Mouse (Mus musculus): ENCODE data around the gene Zbtb22. TPM values are rescaled to one million over a fixed set of nuclear protein-coding genes. Genes with fewer than 3 reads are reported as not detected.
A peak's percentile ranks its signal among the peaks of the same experiment; 100 is the strongest.
"Not testable (repeated sequence)": the region's sequence is repeated elsewhere in the genome, so short reads cannot be mapped to it uniquely, and the experiment has no call there.

Zbtb22 gene
- polyA plus RNA-seq (2014; fragmentation: Nextera tagmentation; extraction: Ambion mirVana), result 11.1 TPM in 2 replicates

GRCm38 (mm10) chr17:33915671-33916250 lies at the start of gene Zbtb22, which contains the start of gene Tapbp:
TSS of gene Zbtb22 (plus strand) at chr17:33915904.
TSS of gene Tapbp (plus strand) at chr17:33915899.
- peaks cover 24% of the 10 kb centered on the region; the same call in 1 of the 2 replicates for H3K4me1 ChIP-seq (ENCODE audit: control insufficient read depth, insufficient read depth, low read length)
- peaks cover 40% of the 10 kb centered on the region for H3K36me3 ChIP-seq (ENCODE audit: control insufficient read depth, insufficient read depth, low read length)

GRCm38 (mm10) chr17:33873537-33873936 lies 42.2 kb upstream of the Zbtb22 start, which contains the start of gene Gm7029:
TSS of gene Gm7029 (plus strand) at chr17:33873837.
- H3K36me3 ChIP-seq (ENCODE audit: control insufficient read depth, insufficient read depth, low read length), result peaks cover 20% of the 10 kb centered on the region
- not testable (repeated sequence) for H3K4me2 ChIP-seq (replicated peaks; ENCODE audit: low read depth, low read length); ATAC-seq (ENCODE audit: low FRiP score, low TSS enrichment); H3K4me3 ChIP-seq (ENCODE audit: low read length); H3K9me3 ChIP-seq (ENCODE audit: control insufficient read depth, low read length); H3K27me3 ChIP-seq (ENCODE audit: control insufficient read depth, insufficient read depth, low read length); H3K27ac ChIP-seq (ENCODE audit: low read depth, low read length); H3K4me1 ChIP-seq (ENCODE audit: control insufficient read depth, insufficient read depth, low read length); H3K9ac ChIP-seq (ENCODE audit: low read depth, low read length)
- 96% methylated on average over 3 of the region's 12 CpGs for WGBS

More at GRCm38 (mm10) chr17:33915671-33916250, at the start of gene Zbtb22, which contains the start of gene Tapbp:
- peak within 1 kb of the TSS; percentile 65 for H3K9ac ChIP-seq (ENCODE audit: low read depth, low read length)
- H3K27me3 ChIP-seq (ENCODE audit: control insufficient read depth, insufficient read depth, low read length), result no peaks in the 10 kb centered on the region
- under 1% methylated on average over 33 of the region's 34 CpGs for WGBS
- H3K27ac ChIP-seq (ENCODE audit: low read depth, low read length), result peak within 1 kb of the TSS; percentile 86
- no peaks in the 10 kb centered on the region for H3K9me3 ChIP-seq (ENCODE audit: control insufficient read depth, low read length)
- peak; percentile 90 for ATAC-seq (ENCODE audit: low FRiP score, low TSS enrichment)
- H3K4me3 ChIP-seq (ENCODE audit: low read length), result peak within 1 kb of the TSS; percentile 61
- peak within 1 kb of the TSS; percentile 57 for H3K4me2 ChIP-seq (replicated peaks; ENCODE audit: low read depth, low read length)

DNA sequence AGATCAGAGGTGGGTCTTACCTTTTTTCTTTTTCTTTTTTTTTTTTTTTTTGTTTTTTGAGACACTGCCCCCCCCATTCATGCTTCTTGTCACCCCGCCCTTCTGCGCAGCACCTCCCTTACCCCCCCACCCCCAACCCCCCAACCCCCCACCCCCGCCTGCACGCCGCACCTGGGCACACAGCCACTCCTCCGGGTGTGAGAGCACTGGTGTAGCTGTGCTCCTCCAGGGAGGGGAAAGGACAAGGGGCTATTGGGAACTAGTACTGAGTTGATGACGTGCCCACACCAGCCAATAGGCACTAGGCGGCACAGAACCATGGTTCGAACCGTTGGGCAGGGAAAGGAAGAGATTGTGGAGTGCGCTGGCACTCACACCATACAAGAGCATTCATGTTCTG lies 41.3 kb upstream of the Zbtb22 start:
- H3K4me1 ChIP-seq (ENCODE audit: control insufficient read depth, insufficient read depth, low read length), result no peaks in the 10 kb centered on the region
- H3K9me3 ChIP-seq (ENCODE audit: control insufficient read depth, low read length), result no peaks in the 10 kb centered on the region
- H3K4me2 ChIP-seq (replicated peaks; ENCODE audit: low read depth, low read length), result no peak overlapping the region
- no peak overlapping the region for H3K4me3 ChIP-seq (ENCODE audit: low read length)
- no peak overlapping the region for H3K27ac ChIP-seq (ENCODE audit: low read depth, low read length)
- H3K27me3 ChIP-seq (ENCODE audit: control insufficient read depth, insufficient read depth, low read length), result no peaks in the 10 kb centered on the region
- no peak overlapping the region for H3K9ac ChIP-seq (ENCODE audit: low read depth, low read length)
- H3K36me3 ChIP-seq (ENCODE audit: control insufficient read depth, insufficient read depth, low read length), result peaks cover 21% of the 10 kb centered on the region
- WGBS, result 83% methylated on average over 11 of the region's 11 CpGs
- ATAC-seq (ENCODE audit: low FRiP score, low TSS enrichment), result no peak

- H3K27ac ChIP-seq (ENCODE audit: low read depth, low read length); H3K4me1 ChIP-seq (ENCODE audit: control insufficient read depth, insufficient read depth, low read length); H3K9me3 ChIP-seq (ENCODE audit: control insufficient read depth, low read length); H3K27me3 ChIP-seq (ENCODE audit: control insufficient read depth, insufficient read depth, low read length); H3K4me2 ChIP-seq (replicated peaks; ENCODE audit: low read depth, low read length); ATAC-seq (ENCODE audit: low FRiP score, low TSS enrichment); H3K9ac ChIP-seq (ENCODE audit: low read depth, low read length); H3K4me3 ChIP-seq (ENCODE audit: low read length): not testable (repeated sequence)
- peaks cover 31% of the 10 kb centered on the region for H3K36me3 ChIP-seq (ENCODE audit: control insufficient read depth, insufficient read depth, low read length)
- 78% methylated on average over 5 of the region's 5 CpGs for WGBS
Observed at GRCm38 (mm10) chr17:33875797-33876196, 39.9 kb upstream of the Zbtb22 start.

- not testable (repeated sequence) for H3K4me3 ChIP-seq (ENCODE audit: low read length); H3K27ac ChIP-seq (ENCODE audit: low read depth, low read length); H3K4me1 ChIP-seq (ENCODE audit: control insufficient read depth, insufficient read depth, low read length); ATAC-seq (ENCODE audit: low FRiP score, low TSS enrichment); H3K9ac ChIP-seq (ENCODE audit: low read depth, low read length); H3K4me2 ChIP-seq (replicated peaks; ENCODE audit: low read depth, low read length); H3K27me3 ChIP-seq (ENCODE audit: control insufficient read depth, insufficient read depth, low read length); H3K9me3 ChIP-seq (ENCODE audit: control insufficient read depth, low read length)
- WGBS, result 93% methylated on average over 9 of the region's 11 CpGs
- peaks cover 41% of the 10 kb centered on the region for H3K36me3 ChIP-seq (ENCODE audit: control insufficient read depth, insufficient read depth, low read length)
Observed at GRCm38 (mm10) chr17:33884320-33884719, 31.4 kb upstream of the Zbtb22 start.

GRCm38 (mm10) chr17:33887802-33888201 lies 27.9 kb upstream of the Zbtb22 start:
- peaks cover 19% of the 10 kb centered on the region; the same call in 1 of the 2 replicates for H3K36me3 ChIP-seq (ENCODE audit: control insufficient read depth, insufficient read depth, low read length)
- not testable (repeated sequence) for H3K9me3 ChIP-seq (ENCODE audit: control insufficient read depth, low read length); ATAC-seq (ENCODE audit: low FRiP score, low TSS enrichment); H3K4me1 ChIP-seq (ENCODE audit: control insufficient read depth, insufficient read depth, low read length); H3K4me3 ChIP-seq (ENCODE audit: low read length); H3K4me2 ChIP-seq (replicated peaks; ENCODE audit: low read depth, low read length); H3K9ac ChIP-seq (ENCODE audit: low read depth, low read length); H3K27ac ChIP-seq (ENCODE audit: low read depth, low read length); H3K27me3 ChIP-seq (ENCODE audit: control insufficient read depth, insufficient read depth, low read length)
- WGBS, result 73% methylated on average over 2 of the region's 2 CpGs

GRCm38 (mm10) chr17:33888230-33888629 lies 27.5 kb upstream of the Zbtb22 start:
- Histone ChIP-seq H3K36me3 (ENCODE audit: control insufficient read depth, insufficient read depth, low read length) (peaks cover 16% of the 10 kb centered on the region; the same call in 1 of the 2 replicates), H3K4me2 (replicated peaks; ENCODE audit: low read depth, low read length) (peak overlapping the region; percentile 54; the same call in 1 of the 2 replicates)
- not testable (repeated sequence) for H3K9me3 ChIP-seq (ENCODE audit: control insufficient read depth, low read length); H3K4me1 ChIP-seq (ENCODE audit: control insufficient read depth, insufficient read depth, low read length); H3K27me3 ChIP-seq (ENCODE audit: control insufficient read depth, insufficient read depth, low read length); ATAC-seq (ENCODE audit: low FRiP score, low TSS enrichment); H3K9ac ChIP-seq (ENCODE audit: low read depth, low read length); H3K4me3 ChIP-seq (ENCODE audit: low read length); H3K27ac ChIP-seq (ENCODE audit: low read depth, low read length)

GRCm38 (mm10) chr17:33889941-33890532 lies 25.7 kb upstream of the Zbtb22 start:
- H3K4me1 ChIP-seq (ENCODE audit: control insufficient read depth, insufficient read depth, low read length); ATAC-seq (ENCODE audit: low FRiP score, low TSS enrichment); H3K27me3 ChIP-seq (ENCODE audit: control insufficient read depth, insufficient read depth, low read length); H3K9me3 ChIP-seq (ENCODE audit: control insufficient read depth, low read length); H3K27ac ChIP-seq (ENCODE audit: low read depth, low read length): not testable (repeated sequence)
- Histone ChIP-seq H3K9ac (ENCODE audit: low read depth, low read length) (peak overlapping the region; percentile 70), H3K4me3 (ENCODE audit: low read length) (peak overlapping the region; percentile 65), H3K36me3 (ENCODE audit: control insufficient read depth, insufficient read depth, low read length) (peaks cover 13% of the 10 kb centered on the region; the same call in 1 of the 2 replicates), H3K4me2 (replicated peaks; ENCODE audit: low read depth, low read length) (peak overlapping the region; percentile 54)
- 0% methylated on average over 37 of the region's 44 CpGs for WGBS

DNA sequence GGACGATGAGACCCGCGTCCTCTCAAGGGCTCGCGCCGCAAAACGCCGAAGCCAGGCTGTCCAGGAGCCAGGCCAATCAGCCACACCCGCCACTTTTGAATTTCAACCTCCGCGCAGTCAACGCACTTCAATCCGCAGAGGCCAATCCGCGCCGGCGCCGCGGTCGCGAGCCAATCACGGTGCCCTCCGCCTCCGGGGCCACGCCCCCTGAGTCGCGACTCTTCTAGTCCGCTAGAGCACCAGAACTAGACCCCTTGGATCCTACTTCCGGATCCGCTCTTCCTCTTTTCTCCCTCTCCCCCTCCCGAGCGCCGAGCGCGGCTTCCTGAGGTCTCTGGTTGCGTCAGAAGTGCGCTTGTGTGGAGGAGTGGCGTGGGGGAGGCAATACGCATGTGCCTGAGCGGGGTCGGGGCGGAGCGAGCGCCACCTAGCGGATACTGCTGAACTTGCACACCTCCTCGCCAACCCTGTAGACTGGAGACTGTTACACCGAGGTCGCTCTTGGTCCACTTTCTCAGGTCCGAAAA lies 25.1 kb upstream of the Zbtb22 start, which contains the start of gene Kifc1:
TSS of gene Kifc1 (minus strand) at position 129 of the 527 bp plus-strand sequence.
- WGBS, result 2% methylated on average over 47 of the region's 49 CpGs
- Histone ChIP-seq H3K27ac (ENCODE audit: low read depth, low read length) (no peak within 1 kb of the TSS), H3K4me1 (ENCODE audit: control insufficient read depth, insufficient read depth, low read length) (no peaks in the 10 kb centered on the region)

More for the DNA sequence above, 25.1 kb upstream of the Zbtb22 start, which contains the start of gene Kifc1:
- peak; percentile 99 for ATAC-seq (ENCODE audit: low FRiP score, low TSS enrichment)
- peak within 1 kb of the TSS; percentile 54 for H3K4me2 ChIP-seq (replicated peaks; ENCODE audit: low read depth, low read length)
- H3K9ac ChIP-seq (ENCODE audit: low read depth, low read length), result peak within 1 kb of the TSS; percentile 70
- peaks cover 9% of the 10 kb centered on the region; the same call in 1 of the 2 replicates for H3K36me3 ChIP-seq (ENCODE audit: control insufficient read depth, insufficient read depth, low read length)
- peak within 1 kb of the TSS; percentile 65 for H3K4me3 ChIP-seq (ENCODE audit: low read length)
- H3K27me3 ChIP-seq (ENCODE audit: control insufficient read depth, insufficient read depth, low read length), result no peaks in the 10 kb centered on the region
- no peaks in the 10 kb centered on the region for H3K9me3 ChIP-seq (ENCODE audit: control insufficient read depth, low read length)
